Mouse (Mus musculus) lung, adult 18-20 months (tissue): ENCODE results near the gene Morn3.
A peak's percentile ranks its signal among the peaks of the same experiment; 100 is the strongest.

Source experiments
- DNase-seq, 2 experiments: peaks; one replicate each; pipeline ENCODE4 v3.0.0; 2022; ENCODE audit warnings: mixed read lengths in 2 of 2

Gene Morn3

GRCm38 (mm10) chr5:123059757-123060520 is 13.1 kb upstream of the Morn3 start:
- DNase-seq: peak; percentile 57 to 71

DNA sequence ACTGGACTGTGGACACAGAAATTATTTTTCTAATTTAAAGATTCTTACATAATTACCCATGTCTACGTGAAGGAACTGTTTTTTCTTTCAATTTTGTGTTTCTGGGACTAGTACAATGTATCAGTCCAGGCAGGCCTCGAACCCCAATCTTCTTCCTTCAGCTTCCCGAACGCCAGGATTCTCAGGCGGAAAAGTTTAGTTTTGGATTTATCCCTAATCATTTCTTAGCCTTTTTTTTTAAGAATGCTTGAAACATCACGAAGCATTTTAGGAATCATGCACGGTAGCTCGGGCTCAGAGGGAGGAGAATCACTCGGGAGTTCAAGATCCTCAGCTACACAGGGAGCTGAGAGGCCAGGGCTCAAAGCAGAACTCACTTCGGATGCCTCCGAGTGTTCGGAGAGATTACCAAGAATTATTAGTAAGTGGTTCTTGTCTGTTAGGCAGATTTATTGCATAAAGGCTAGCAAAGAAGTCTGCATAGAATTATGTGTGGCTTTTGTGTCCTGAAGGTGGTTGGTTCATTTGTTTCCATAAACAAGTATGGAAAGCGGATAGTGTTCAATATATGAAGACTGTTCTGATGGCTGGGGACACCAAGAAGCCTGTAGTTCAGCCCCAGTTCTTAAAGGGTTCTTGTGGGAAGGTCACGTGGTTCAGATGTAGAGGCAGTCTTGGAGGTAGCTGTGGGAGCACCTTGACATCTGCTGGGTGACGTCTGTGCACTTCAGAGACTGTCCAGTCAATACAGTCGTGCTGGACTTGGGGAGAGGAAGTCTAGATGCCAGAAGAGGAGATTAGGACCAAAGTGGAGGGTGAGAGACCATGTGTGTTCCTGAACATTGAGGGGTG is 11.7 kb upstream of the Morn3 start:
- no peak for DNase-seq

DNA sequence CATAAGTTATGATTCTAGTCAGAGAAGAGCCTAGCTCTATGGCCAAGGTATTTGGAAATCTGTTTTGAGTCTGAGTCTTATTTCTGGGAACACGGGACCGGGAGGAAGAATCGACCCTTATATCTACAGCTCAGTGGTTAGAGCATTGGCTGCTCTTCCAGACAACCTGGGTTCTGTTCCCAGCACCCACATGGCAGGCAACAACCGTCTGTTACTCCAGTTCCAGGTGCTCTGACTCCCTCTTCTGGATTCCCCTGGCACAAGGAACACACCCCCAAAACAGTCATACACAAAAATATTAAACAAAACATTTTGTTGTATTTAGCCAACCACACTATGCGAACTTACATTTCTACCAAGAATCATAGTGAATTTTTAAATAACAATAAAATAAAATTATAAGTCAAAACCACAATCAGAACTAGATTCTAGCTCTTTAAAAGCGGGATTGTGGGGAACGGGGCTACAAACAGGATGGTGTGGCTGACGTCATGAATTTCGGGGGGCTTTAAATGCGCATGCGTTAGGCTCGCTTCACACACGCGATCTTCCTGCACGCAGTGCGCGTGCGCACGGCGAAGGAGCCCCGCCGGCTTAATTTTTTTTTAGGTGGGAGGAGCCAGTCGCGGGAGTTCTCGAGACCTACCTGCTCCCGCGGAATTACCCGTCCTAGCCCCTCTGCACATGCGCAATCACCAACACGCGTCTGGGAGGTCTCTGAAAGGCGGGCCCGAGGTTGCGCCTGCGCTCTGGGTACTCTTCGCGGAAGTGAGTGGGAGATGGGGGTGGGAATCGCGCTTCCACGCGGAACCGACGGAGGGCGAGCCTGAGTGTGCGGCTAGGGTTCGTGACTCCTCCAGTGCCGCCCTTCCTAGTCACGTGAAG is 10.8 kb upstream of the Morn3 start:
- DNase-seq: peak; percentile 100

GRCm38 (mm10) chr5:123051736-123052135 is 4.9 kb upstream of the Morn3 start:
- DNase-seq: no peak

DNA sequence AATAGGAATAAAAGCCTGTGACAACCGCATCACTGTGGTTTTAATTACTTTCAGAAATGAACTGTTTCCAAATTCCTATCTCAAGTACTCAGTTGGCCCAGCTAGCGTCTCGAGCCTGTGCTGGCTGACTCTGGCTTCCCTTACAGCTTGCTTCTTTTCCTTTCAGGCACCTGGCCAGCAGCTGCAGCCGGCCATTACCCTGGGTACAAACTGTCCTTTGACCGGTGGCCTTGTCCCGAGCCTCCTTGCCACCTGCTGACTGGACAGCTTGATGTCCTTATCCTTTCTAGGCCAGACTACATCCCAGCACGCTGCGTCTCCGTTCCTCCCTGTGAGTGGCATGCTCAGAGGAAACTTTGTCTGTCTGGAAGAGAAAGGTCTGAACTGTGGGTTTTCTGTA is 4.1 kb upstream of the Morn3 start:
- DNase-seq: no peak

DNA sequence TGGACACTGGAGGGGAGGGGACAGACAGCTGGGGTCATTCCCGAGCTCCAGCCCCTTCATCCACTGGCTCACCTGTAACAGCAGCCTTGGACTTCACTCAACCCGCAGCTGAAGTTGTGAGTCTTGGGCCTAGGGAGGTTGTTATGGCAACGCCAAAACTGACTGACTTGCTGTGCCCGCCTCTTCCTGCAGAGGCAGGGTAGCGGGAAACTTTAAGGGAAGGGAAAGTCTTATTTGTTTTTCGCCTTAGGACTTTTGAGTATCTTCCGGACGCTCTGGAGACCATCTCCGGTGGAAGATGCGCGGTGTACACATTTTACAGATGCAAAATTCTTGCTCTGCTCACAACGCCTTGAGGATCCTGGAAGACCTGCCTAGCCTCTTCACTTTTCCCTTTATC is 2.5 kb upstream of the Morn3 start:
- DNase-seq: peak; percentile 28 to 47

GRCm38 (mm10) chr5:123045561-123046295 is 1.1 kb downstream of the Morn3 start:
- DNase-seq: peak; percentile 63 to 80

GRCm38 (mm10) chr5:123043856-123044255 is 3.0 kb downstream of the Morn3 start:
- DNase-seq: peak in 1 of 2 experiments; percentile 32

DNA sequence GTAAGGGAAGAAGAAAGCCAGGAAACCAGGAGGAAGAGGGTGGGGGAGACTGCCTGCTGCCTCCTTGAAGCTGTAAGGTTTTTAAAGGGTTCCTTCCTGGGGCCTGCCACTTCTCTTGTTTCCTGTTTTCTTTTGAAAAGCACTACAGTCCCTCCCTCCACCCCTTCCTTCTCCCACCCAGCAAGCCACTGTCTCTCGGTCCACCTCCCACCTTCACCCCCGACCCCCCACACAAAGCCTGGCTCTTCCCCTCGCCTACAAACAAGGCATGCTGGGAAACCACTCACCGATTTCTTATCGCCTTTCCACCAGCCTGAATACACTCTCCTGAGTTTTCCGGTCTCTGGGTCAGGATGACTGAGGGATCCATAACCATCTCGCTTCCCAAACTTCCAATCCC is 6.0 kb downstream of the Morn3 start:
- no peak for DNase-seq

DNA sequence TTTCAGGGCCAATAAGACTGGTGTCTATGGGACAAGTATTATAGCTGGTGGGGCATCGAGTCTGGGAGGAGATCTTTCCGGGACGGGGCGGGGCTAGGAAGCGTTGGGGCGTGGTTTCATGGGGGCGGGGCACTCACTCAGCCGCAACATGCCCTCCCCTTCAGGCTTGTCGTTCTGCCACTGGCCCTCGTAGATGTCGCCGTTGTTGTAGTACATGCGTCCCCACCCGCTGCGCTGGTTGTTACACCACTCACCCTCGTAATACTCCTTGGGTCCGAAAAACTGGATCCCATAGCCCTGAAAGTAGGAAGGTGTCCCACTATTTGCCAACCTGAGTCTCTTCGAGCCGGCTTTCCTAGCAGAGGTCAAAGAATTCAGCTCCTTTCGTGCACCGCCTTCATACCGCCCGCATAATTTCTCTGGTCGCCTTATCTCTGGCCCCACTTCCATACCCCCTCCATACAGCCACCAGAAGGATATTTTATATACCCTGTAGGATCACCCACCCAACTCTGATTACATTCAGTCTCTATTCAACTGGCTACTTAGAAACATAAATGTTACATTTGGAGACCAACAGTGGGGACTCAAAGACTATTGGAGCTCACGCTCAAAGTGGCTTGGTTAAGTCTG is 7.6 kb downstream of the Morn3 start:
- peak; percentile 87 to 91 for DNase-seq

DNA sequence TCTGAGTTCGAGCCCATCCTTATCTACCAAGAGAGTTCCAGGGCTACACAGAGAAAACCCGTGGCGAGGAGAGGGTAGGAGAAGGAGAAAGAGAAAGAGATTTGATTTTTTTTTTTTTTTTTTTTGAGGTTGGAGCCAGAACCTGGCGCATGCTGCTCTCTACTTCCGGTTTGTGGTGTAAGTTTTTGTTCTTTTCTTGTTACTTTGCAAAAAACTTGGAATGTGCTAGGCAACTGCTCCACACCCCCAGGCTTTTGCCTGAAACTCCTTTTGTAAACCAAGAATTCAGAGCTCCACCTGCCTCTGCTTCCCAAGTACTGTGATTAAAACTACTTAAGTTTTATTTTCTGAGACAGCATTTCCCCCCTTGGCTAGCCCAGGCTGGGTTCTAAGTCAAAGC is 8.7 kb downstream of the Morn3 start:
- no peak for DNase-seq

DNA sequence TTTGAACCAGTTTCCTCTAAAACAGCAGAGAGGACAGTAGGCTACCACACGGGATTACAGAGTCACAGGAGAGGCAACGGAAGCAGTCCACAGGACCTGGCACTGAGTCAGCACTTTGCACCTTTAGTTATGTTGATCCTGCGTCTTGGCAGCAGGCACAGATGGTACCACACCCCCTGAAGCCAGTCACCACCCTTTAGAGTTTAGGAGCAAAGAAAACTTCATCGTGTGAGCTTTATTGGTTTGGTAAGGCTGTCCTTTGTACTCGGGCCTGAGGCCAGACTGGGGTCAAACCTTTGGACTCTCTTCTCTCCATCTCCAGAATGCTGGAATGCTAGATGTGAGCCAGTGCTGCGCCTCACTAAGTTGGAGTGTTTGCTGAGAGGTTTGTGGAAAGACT is 11.3 kb downstream of the Morn3 start:
- DNase-seq: peak; percentile 56 to 73

GRCm38 (mm10) chr5:123035089-123035488 is 11.7 kb downstream of the Morn3 start:
- DNase-seq: no peak

DNA sequence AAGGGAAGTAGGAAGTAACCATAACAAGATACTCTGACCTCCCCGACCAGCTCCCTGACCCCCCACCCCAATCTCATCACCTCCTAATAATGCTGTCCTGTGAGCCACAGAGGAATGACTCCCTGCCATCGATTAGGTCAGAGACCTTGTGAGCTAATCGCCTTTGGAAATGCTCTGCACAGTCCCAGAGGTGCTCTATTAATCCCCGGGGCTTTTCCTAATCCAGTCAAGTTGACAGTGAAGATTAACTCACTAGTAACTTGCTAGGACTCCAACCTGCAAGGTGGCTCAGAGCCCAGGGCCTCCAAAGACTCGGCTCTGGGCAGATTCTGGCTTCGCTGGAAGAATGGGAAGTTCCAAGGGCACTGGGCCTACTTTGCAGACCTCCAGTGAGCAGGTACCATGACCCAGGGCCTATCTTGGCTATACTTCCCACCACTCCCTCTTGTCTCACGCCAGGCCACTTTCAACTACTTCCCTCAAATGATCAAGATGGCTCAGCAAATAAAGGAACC is 13.1 kb downstream of the Morn3 start:
- DNase-seq: no peak

DNA sequence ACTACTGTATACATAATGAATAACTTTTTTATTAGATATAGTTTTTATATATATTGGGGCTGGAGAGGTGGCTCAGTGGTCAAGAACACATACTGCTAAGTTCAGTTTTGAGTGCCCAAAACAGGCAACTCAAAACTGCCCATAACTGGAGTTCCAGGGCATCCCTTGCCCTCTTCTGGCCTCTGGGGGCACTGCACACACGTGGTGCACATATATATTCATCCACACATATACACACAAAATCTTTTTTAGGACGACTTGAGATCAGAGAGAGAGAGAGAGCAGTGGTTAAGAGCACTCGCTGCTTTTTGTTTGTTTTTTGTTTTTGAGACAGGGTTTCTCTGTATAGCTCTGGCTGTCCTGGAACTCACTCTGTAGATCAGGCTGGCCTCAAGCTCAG is 15.5 kb downstream of the Morn3 start:
- DNase-seq: no peak

DNA sequence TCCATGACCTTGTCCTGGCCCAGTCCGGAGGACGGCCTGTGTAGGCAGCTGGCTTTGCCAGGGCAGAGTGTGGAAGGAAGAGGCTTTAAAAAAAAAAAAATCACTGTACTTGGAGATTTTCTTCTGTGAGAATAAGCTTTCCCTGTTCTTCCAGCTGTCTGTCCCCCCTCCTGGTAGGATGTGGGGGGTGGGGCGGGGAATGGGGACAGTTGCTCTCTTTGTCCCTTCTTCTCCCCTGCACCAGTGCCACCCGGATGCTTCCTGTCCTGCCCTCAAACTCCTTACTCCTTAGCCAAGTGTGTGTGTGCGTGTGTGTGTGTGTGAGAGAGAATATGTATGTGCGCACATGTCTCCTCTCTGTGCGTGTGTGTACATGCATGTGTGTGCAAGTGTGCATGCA is 17.1 kb downstream of the Morn3 start:
- DNase-seq: no peak

GRCm38 (mm10) chr5:123027436-123027835 is 19.4 kb downstream of the Morn3 start:
- DNase-seq: peak; percentile 28 to 41

DNA sequence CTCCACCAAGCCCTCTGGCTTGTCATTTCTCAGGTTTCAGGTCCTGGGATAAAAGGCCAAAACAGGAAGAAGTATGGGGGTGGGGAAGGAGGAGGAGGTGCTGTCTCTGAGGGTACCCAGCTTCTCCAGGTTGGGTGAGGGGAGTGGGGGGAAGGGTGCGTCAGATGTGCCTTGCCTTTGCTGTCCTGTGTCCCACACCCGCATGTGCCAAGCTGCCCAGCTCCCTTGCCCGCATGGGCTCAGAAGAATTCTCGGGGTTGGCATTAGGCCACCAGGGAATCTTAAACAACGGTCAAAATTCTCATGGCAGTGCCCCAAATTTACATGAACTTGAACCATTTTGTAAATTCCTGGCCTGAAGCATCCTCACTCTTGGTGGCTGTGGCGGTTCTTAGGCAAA is 20.4 kb downstream of the Morn3 start:
- DNase-seq: no peak

DNA sequence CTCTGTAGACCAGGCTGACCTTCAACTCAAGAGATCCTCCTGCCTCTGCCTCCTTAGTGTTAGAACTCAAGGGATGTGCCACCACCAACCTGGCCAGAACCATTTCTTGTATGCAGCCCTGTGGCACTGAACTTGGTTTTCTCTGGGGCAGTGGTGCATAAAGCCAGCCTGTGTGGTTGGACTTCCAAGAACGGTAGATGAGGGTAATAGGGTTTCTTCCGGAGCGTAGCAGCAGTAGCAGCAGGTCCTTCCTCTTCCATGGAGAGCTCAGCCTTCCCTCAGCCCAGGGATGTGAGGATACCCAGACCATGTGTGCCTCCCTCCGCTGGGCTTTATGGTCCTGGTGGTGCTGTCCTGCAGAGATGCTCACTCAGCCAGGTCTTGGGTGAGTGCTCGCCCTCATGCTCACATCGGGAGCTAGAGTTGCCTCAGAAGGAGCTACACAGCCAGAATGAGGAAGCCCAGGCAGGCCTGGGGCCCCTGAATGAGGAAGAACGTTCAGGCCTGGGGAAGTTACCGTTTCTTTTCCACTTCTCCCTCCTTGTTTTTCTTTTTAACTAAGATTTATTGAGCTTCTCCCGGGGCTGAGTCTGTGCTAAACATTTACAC is 21.7 kb downstream of the Morn3 start:
- peak; percentile 42 to 50 for DNase-seq

- DNase-seq: no peak
Measured at GRCm38 (mm10) chr5:123024312-123024711, 22.5 kb downstream of the Morn3 start.

DNA sequence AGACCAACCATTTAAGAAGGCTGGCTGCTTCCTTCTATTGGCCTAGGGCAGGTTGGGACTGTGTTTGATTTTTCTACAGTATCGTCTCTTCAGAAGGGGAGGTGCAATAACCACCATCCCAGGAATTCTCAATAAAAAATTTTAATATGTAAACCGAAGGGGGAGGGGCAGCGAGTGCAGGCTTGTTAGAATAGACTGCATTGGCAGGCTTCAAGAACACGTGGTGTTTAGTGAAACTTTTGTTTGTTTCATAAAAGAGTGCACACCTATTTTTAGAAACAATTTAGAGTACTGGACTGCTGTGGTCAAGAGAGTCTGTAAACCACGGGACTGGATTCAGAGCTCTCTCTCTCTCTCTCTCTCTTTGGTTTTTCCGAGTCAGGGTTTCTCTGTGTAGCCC is 23.8 kb downstream of the Morn3 start:
- peak; percentile 59 to 69 for DNase-seq
